Mouse (Mus musculus): ENCODE results near the gene Ano2. TPM values are rescaled to one million over a fixed set of nuclear protein-coding genes. Genes with fewer than 3 reads are reported as not detected.

Gene Ano2
- not detected for polyA plus RNA-seq (2015; fragmentation: Illumina TruSeq; extraction: RNeasy Lipid Tissue Mini Kit (QIAGEN cat#74804); ENCODE audit: insufficient read depth, low read depth, low replicate concordance)

GRCm38 (mm10) chr6:125690057-125690703 lies at the start of gene Ano2:
TSS of gene Ano2 (plus strand) at chr6:125690419.

Other genes with a start within 250 kb of the Ano2 start
- 45.9 TPM for gene Cd9, start 195.6 kb upstream of the Ano2 start, polyA plus RNA-seq (2015; fragmentation: Illumina TruSeq; extraction: RNeasy Lipid Tissue Mini Kit (QIAGEN cat#74804); ENCODE audit: insufficient read depth, low read depth, low replicate concordance)
- gene Vwf, start 143.6 kb upstream of the Ano2 start, polyA plus RNA-seq (2015; fragmentation: Illumina TruSeq; extraction: RNeasy Lipid Tissue Mini Kit (QIAGEN cat#74804); ENCODE audit: insufficient read depth, low read depth, low replicate concordance): 31.4 TPM

Measured in pancreas, adult 10 weeks (tissue).